ENCODE assay signal across 8 mouse cellular contexts in the genomic region with DNA sequence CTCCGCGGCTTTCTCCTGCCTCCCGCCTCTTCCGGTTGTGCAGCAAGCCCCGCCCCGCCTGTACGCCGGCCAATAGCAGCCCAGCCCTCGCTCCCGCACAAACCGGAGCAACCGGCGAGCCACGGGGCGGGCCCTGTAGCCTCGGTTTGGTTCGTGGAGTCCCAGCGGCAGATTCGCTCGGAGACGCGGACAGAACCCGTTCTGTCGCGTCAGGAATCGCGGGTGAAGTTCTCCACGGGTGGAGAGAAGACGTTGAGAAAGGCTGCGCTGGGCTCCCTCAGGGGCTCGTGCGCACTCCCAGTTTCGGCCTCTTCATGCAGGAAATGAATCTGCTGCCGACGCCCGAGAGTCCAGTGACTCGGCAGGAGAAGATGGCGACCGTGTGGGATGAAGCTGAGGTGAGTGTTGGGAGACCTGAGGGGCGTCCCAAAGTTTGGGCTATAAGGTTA. TPM values are rescaled to one million over a fixed set of nuclear protein-coding genes. Genes with fewer than 3 reads are reported as not detected.
DNase-seq lines count a peak whose midpoint lies in the region; ATAC-seq lines count a peak whose summit lies in the region.

A gene (plus strand): TSS at position 76 of the 449 bp plus-strand sequence.

- H3K27me3 ChIP-seq in hindbrain, embryonic 15.5 days = no peaks in the 10 kb centered on the region

- WGBS in hindbrain, embryonic 15.5 days = under 1% methylated on average over 40 of the region's 40 CpGs

- peak within 1 kb of the TSS; percentile 95 for H3K27ac ChIP-seq in hindbrain, embryonic 15.5 days (replicated peaks)

- H3K4me1 ChIP-seq in hindbrain, embryonic 15.5 days (replicated peaks) = peaks cover 15% of the 10 kb centered on the region

- H3K4me2 ChIP-seq in hindbrain, embryonic 15.5 days = peak within 1 kb of the TSS; percentile 94

- peak within 1 kb of the TSS; percentile 77 for H3K9ac ChIP-seq in hindbrain, embryonic 15.5 days

- peak; percentile 99 for ATAC-seq in hindbrain, embryonic 15.5 days (ENCODE audit: low FRiP score, low read depth)

- DNase-seq in R1 (ENCODE audit: low read depth, low spot score) = peak; percentile 92
- DNase-seq in cerebellum, postnatal 25 days = peak; percentile 98 to 99
- peak; percentile 94 to 96 for DNase-seq in frontal cortex, postnatal 36 days (ENCODE audit: low spot score in 2 of 2)
- DNase-seq in left cerebral cortex, adult 11 months (ENCODE audit: low spot score) = peak; percentile 91
- DNase-seq in lung, postnatal 4 days = peak; percentile 98
- DNase-seq in retina, postnatal 7 days (ENCODE audit: low read depth, low spot score) = peak; percentile 84
- peak; percentile 93 for DNase-seq in urinary bladder, adult 2 months (ENCODE audit: low spot score)

- peak within 1 kb of the TSS; percentile 87 for H3K4me3 ChIP-seq in hindbrain, embryonic 15.5 days

- H3K9me3 ChIP-seq in hindbrain, embryonic 15.5 days = no peaks in the 10 kb centered on the region

- H3K36me3 ChIP-seq in hindbrain, embryonic 15.5 days = peaks cover 36% of the 10 kb centered on the region

RNA-seq across cellular contexts. Expression of the gene that starts here (rescaled TPM):
- polyA plus RNA-seq in hindbrain, embryonic 15.5 days (2015; fragmentation: Nextera tagmentation; extraction: Ambion mirVana) = 231 and 239 TPM in 2 replicates
- 166 and 178 TPM in 2 replicates for polyA plus RNA-seq in urinary bladder, adult 2 months (2012; rRNA removed)

Comparison
In these comparisons a context has a peak if more than half of its experiments do, and no peak if none do; other contexts are left out.
1. Peak in every context shown above with its lines: DNase-seq, ATAC-seq, H3K4me3 ChIP-seq and H3K27ac ChIP-seq.